Mouse (Mus musculus) neural tube, embryonic 12.5 days (tissue): Measurements from ENCODE around the gene Rhoh. TPM values are rescaled to one million over a fixed set of nuclear protein-coding genes. Genes with fewer than 3 reads are reported as not detected.

ENCODE experiments used
- ATAC-seq: fragments of 200-750 bp; cut with Nextera tagmentation; 2 replicates; pipeline ENCODE4 v1.8.0; 2017; ENCODE audit warnings: low read depth, mild to moderate bottlenecking, moderate TSS enrichment, moderate library complexity; ENCODE audit not compliant: low FRiP score
- H3K27ac ChIP-seq: fragments of 300-500 bp; sonication (generic); 2 replicates; pipeline ENCODE4 v1.5.1; 2016
- H3K27me3 ChIP-seq: fragments of 300-500 bp; sonication (generic); replicated peaks from 2 replicates; pipeline ENCODE4 v1.6.1; 2016; ENCODE audit warnings: mild to moderate bottlenecking
- H3K36me3 ChIP-seq: fragments of 300-500 bp; sonication (generic); 2 replicates; pipeline ENCODE4 v1.6.1; 2016; ENCODE audit warnings: mild to moderate bottlenecking
- H3K4me1 ChIP-seq: fragments of 300-500 bp; sonication (generic); 2 replicates; pipeline ENCODE4 v1.6.1; 2016
- H3K4me2 ChIP-seq: fragments of 300-500 bp; sonication (generic); replicated peaks from 2 replicates; pipeline ENCODE4 v1.6.1; 2016; ENCODE audit warnings: mild to moderate bottlenecking
- H3K4me3 ChIP-seq: fragments of 300-500 bp; sonication (generic); 2 replicates; pipeline ENCODE4 v1.5.1; 2016
- H3K9ac ChIP-seq: fragments of 300-500 bp; sonication (generic); 2 replicates; pipeline ENCODE4 v1.6.1; 2016; ENCODE audit warnings: mild to moderate bottlenecking
- H3K9me3 ChIP-seq: fragments of 300-500 bp; sonication (generic); 2 replicates; pipeline ENCODE4 v1.6.1; 2016; ENCODE audit warnings: mild to moderate bottlenecking
- WGBS: fragments of 180-500 bp; shearing (Covaris S2); methylation state at CpG from one replicate; pipeline ENCODE4 v1.1.7; 2016; 5-methylcytosine and 5-hydroxymethylcytosine counted together
- polyA plus RNA-seq: library from polyadenylated mRNA; unstranded; fragments of >200 nt; fragmentation: Nextera tagmentation; extraction: Ambion mirVana; gene quantifications from 2 replicates; pipeline ENCODE4 v1.2.1, GENCODE M21; 2016

The Rhoh gene
- polyA plus RNA-seq, 1 experiment from 2014 or later, result 0.41 TPM

DNA sequence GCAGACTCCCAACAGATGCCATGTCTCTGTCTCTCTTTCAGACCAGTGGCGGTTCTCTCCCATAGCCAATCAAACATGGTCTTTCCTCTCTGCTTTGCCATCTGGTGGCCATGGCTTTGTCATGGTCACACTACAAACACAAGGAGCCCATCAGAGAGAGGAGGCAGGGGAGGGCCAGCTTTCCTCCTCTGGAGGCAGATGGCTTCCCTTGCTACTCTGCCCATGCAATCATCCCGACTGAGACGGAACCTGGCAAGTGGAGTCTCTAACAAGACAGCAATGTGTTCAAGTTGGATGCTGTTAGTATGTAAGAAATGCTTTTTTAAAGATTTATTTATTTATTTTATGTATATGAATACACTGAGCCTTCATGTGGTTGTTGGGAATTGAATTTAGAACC lies 58.9 kb downstream of the Rhoh start:
- H3K4me3 ChIP-seq, result no peak overlapping the region
- H3K4me1 ChIP-seq, result peaks cover 12% of the 10 kb centered on the region
- 94% methylated on average over 3 of the region's 3 CpGs for WGBS
- H3K27ac ChIP-seq, result no peak overlapping the region
- no peak for ATAC-seq
- H3K4me2 ChIP-seq, result no peak overlapping the region
- H3K9ac ChIP-seq, result no peak overlapping the region
- H3K9me3 ChIP-seq, result no peaks in the 10 kb centered on the region
- H3K36me3 ChIP-seq, result no peaks in the 10 kb centered on the region
- no peaks in the 10 kb centered on the region for H3K27me3 ChIP-seq

GRCm38 (mm10) chr5:65920701-65921426 lies 59.9 kb downstream of the Rhoh start:
- Histone ChIP-seq H3K4me1 (peaks cover 12% of the 10 kb centered on the region), H3K27me3 (no peaks in the 10 kb centered on the region), H3K4me3 (no peak overlapping the region), H3K27ac (no peak overlapping the region), H3K36me3 (no peaks in the 10 kb centered on the region), H3K4me2 (no peak overlapping the region), H3K9me3 (no peaks in the 10 kb centered on the region), H3K9ac (no peak overlapping the region)
- no peak for ATAC-seq
- whole genome bisulfite sequencing, result 80% methylated on average over 12 of the region's 12 CpGs

DNA sequence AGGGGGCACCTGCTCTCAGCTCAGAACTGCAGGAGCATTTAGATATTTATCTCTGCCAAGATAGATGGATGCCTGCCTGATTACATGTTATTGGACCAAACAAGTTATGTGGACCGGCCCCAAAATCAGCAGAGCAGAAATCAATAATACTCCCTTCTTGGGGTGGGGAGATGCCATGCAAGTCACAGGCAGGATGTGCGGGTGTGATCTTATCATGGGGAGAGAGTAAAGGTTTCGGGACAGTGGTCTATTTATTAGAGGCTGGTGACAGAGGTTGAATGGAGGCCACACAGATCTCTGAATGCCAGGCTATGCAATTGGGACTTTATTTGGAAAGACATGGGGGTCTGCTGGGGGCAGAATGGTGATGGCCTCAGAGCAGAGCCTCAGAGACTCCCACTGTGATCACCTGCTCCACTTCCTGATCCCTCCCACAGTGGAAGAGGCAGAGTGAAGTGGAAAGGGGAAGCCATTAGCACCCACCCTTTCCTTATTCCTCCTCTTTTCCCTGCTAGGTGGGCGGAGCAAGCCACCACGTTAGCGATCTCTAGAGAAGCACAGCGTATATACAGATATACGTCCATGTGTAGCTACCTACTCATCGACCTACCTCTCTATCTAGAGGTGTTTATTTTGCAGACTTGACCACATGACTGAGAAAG lies 60.6 kb downstream of the Rhoh start:
- Histone ChIP-seq H3K27ac (no peak overlapping the region), H3K9ac (no peak overlapping the region), H3K36me3 (no peaks in the 10 kb centered on the region), H3K27me3 (no peaks in the 10 kb centered on the region), H3K4me2 (no peak overlapping the region), H3K4me1 (peaks cover 12% of the 10 kb centered on the region), H3K4me3 (no peak overlapping the region), H3K9me3 (no peaks in the 10 kb centered on the region)
- 77% methylated on average over 9 of the region's 9 CpGs for WGBS
- ATAC-seq, result no peak

- ATAC-seq, result no peak
- Histone ChIP-seq H3K9ac (no peak overlapping the region), H3K9me3 (no peaks in the 10 kb centered on the region), H3K27ac (no peak overlapping the region), H3K4me2 (no peak overlapping the region), H3K4me1 (no peaks in the 10 kb centered on the region), H3K36me3 (no peaks in the 10 kb centered on the region), H3K27me3 (no peaks in the 10 kb centered on the region), H3K4me3 (no peak overlapping the region)
- WGBS, result 84% methylated on average over 6 of the region's 6 CpGs
Measured at GRCm38 (mm10) chr5:65926666-65927065, 65.7 kb downstream of the Rhoh start.

DNA sequence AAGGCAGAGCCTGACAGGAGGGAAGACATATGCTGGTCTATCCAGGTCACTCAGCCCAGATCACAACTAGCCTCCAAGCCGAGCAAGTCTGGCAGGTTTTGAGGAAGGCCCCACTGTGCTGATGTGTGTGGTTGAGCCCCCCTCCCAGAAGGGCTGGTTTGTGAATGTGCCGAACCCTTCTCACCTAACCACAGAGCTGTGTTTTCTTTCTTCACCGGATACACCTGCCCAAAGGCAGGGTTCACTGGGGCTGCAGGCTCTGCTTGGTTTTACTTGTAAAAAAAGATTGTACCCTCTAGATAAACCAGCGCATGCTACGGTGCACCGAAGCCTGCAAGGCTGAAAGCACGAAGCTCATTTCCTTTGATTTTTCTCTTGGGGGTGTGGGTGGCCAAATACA lies 68.1 kb downstream of the Rhoh start:
- Histone ChIP-seq H3K27ac (no peak overlapping the region), H3K36me3 (no peaks in the 10 kb centered on the region), H3K27me3 (no peaks in the 10 kb centered on the region), H3K9me3 (no peaks in the 10 kb centered on the region), H3K9ac (no peak overlapping the region), H3K4me2 (no peak overlapping the region), H3K4me3 (no peak overlapping the region), H3K4me1 (no peaks in the 10 kb centered on the region)
- WGBS, result 80% methylated on average over 7 of the region's 7 CpGs
- ATAC-seq, result no peak

DNA sequence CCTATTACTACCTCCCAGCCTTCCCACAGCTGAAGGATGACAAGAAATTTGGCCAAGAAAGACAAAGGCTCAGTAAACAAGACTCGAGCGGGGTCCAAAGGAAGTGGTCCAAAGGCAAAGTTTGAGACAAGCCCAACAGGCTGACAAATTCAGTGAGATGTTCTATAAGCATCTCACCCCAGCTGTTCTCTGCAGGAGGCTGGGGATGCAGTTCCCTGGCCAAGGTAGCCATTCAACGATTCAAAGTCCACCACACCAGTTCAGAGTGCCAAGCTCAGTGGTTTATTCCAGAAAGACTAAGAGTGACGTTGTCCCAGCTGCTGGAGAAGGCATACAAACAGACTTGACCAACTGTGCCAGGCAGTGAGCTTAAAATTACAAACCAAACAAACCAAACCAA lies 69.2 kb downstream of the Rhoh start:
- Histone ChIP-seq H3K4me3 (no peak overlapping the region), H3K4me1 (no peaks in the 10 kb centered on the region), H3K9ac (no peak overlapping the region), H3K27me3 (no peaks in the 10 kb centered on the region), H3K9me3 (no peaks in the 10 kb centered on the region), H3K27ac (no peak overlapping the region), H3K4me2 (no peak overlapping the region), H3K36me3 (no peaks in the 10 kb centered on the region)
- ATAC-seq, result no peak
- WGBS, result 83% methylated on average over 4 of the region's 4 CpGs

DNA sequence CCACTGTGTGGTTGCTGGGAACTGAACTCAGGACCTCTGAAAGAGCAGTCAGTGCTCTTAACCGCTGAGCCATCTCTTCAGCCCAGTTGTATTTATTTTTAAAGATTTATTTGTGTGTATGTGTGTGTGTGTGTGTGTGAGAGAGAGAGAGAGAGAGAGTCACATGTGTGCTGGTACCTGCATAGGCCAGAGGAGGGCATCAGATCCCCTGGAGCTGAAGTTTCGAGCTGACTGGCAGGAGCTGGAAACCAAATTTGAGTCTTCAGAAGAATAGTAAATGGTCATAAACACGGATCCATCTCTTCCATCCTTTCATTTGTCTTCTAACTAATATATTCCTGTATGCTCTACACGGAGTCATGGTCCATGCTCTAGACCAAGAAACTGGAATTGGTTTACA lies 72.2 kb downstream of the Rhoh start:
- Histone ChIP-seq H3K27ac (no peak overlapping the region), H3K36me3 (no peaks in the 10 kb centered on the region), H3K27me3 (no peaks in the 10 kb centered on the region), H3K4me1 (no peaks in the 10 kb centered on the region), H3K4me3 (no peak overlapping the region), H3K9me3 (no peaks in the 10 kb centered on the region), H3K4me2 (no peak overlapping the region), H3K9ac (no peak overlapping the region)
- no peak for ATAC-seq
- WGBS, result 90% methylated on average over 4 of the region's 4 CpGs

DNA sequence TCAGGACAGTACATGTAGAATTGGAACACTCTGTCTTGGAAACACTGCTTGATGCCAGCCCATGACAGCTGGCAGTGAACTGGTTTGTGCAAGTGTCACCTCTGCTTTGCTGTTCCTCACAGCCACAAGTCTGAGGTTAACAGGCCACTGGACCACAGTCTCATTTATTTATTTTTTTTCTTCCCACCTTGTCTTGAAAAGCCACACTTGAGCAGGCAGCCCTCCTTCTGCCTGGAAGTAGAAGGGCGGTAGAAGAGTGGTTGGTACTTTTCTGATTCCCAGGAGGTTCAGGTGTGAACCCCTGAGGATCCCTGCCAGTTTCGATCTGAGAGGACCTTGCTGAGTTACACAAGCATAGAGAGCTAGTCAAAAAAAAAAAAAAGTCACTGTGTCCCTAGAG lies 72.8 kb downstream of the Rhoh start:
- H3K9ac ChIP-seq, result no peak overlapping the region
- no peak for ATAC-seq
- WGBS, result 85% methylated on average over 2 of the region's 2 CpGs
- no peak overlapping the region for H3K4me3 ChIP-seq
- H3K4me2 ChIP-seq, result no peak overlapping the region
- no peaks in the 10 kb centered on the region for H3K36me3 ChIP-seq
- no peak overlapping the region for H3K27ac ChIP-seq
- no peaks in the 10 kb centered on the region for H3K4me1 ChIP-seq
- no peaks in the 10 kb centered on the region for H3K27me3 ChIP-seq
- no peaks in the 10 kb centered on the region for H3K9me3 ChIP-seq

- WGBS, result 90% methylated on average over 5 of the region's 5 CpGs
- no peaks in the 10 kb centered on the region for H3K4me1 ChIP-seq
- H3K9ac ChIP-seq, result no peak within 1 kb of the TSS
- no peak within 1 kb of the TSS for H3K4me2 ChIP-seq
- ATAC-seq, result no peak
- H3K27ac ChIP-seq, result no peak within 1 kb of the TSS
- no peak within 1 kb of the TSS for H3K4me3 ChIP-seq
- no peaks in the 10 kb centered on the region for H3K27me3 ChIP-seq
- no peaks in the 10 kb centered on the region for H3K36me3 ChIP-seq
- no peaks in the 10 kb centered on the region for H3K9me3 ChIP-seq
Measured at GRCm38 (mm10) chr5:65934783-65935182, 73.8 kb downstream of the Rhoh start, which contains the start of gene Chrna9. Gene Chrna9, plus strand, starts transcription at chr5:65934921.

DNA sequence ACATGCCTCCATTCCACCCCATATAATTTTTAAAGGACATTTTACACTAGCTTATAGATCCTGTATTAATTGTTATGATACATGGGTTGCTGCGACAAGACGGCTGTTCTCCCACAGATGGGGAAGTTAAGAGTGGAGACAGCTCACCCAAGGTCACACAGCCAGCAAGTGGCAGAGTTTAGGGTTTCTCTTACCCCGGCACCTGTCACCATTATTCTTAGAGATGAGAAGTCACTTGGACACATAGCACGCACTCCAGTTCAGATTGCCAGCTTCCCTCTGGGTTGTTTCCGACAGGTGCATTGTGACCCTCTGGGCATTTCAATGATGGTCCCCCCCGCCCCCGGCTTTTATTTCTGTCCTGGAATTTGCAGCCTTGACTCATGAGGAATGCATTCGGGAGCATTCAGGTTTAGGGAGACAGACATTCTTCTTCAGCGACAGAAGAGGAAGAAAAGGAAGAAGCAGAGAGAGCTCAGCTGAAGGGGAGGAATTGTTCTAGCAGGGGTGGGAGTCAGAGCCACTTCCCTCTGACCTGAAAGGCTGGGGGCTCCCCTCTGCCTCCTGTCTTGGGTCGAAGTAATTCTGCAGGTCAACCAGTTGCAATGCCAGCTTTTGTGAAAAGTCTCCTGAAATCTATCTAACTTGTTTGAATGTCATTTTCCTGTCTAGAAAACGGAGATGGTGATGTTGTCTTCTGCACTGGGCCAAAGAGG lies 76.2 kb downstream of the Rhoh start:
- Histone ChIP-seq H3K4me3 (no peak overlapping the region), H3K4me1 (no peaks in the 10 kb centered on the region), H3K36me3 (no peaks in the 10 kb centered on the region), H3K4me2 (no peak overlapping the region), H3K27ac (no peak overlapping the region), H3K27me3 (no peaks in the 10 kb centered on the region), H3K9me3 (no peaks in the 10 kb centered on the region), H3K9ac (no peak overlapping the region)
- no peak for ATAC-seq
- WGBS, result 72% methylated on average over 11 of the region's 11 CpGs

DNA sequence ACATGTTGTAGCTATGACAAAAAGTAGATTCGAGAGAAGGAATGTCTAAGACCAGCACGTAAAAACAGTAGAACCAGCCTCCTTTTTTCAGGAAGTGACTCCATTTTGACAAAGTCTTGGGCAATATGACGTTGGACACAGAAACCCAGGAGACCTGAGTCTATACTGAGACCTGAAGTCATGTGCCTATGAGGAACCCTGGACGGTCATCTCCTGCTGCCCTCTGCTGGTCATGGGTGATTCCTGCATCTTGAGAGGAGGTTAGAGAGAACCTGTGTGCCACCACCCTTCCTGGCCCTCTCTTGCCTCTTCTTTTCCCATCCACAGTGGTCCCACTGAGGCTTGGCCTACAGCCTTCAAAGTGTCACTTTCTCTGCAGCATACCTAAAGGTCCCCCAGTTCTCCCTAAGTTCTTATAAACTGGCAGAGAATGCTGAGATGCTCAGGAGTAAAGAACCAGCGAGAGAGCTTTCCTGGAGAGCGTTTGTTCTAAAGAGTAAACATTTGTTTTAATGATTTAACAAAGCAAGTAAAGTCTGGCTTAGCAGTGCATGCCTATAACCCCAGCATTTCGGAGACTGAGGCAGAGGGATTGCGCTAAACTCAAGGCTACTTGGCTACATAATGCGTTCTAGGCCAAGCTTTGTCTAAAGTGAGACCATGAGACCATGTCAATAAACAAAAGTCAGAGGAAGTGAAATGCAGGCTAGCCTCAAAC lies 77.1 kb downstream of the Rhoh start:
- 0 out of 2 replicates have a peak, but pooled peaks have one; percentile 41 for ATAC-seq
- no peak overlapping the region for H3K9ac ChIP-seq
- H3K4me3 ChIP-seq, result no peak overlapping the region
- H3K4me1 ChIP-seq, result no peaks in the 10 kb centered on the region
- no peak overlapping the region for H3K27ac ChIP-seq
- H3K4me2 ChIP-seq, result no peak overlapping the region
- no peaks in the 10 kb centered on the region for H3K36me3 ChIP-seq
- 62% methylated on average over 9 of the region's 9 CpGs for WGBS
- no peaks in the 10 kb centered on the region for H3K27me3 ChIP-seq
- no peaks in the 10 kb centered on the region for H3K9me3 ChIP-seq

GRCm38 (mm10) chr5:65941145-65941544 lies 80.1 kb downstream of the Rhoh start:
- Histone ChIP-seq H3K4me1 (no peaks in the 10 kb centered on the region), H3K9ac (no peak overlapping the region), H3K27me3 (no peaks in the 10 kb centered on the region), H3K36me3 (no peaks in the 10 kb centered on the region), H3K9me3 (no peaks in the 10 kb centered on the region), H3K4me3 (no peak overlapping the region), H3K27ac (no peak overlapping the region), H3K4me2 (no peak overlapping the region)
- no peak for ATAC-seq
- 71% methylated on average over 4 of the region's 4 CpGs for WGBS
